Mouse (Mus musculus): ENCODE measurements around the gene Wwox. TPM values are rescaled to one million over a fixed set of nuclear protein-coding genes. Genes with fewer than 3 reads are reported as not detected.

Wwox gene
- polyA plus RNA-seq, 1 experiment: 12.4 TPM

GRCm38 (mm10) chr8:114789616-114790015, 350.2 kb downstream of the Wwox start:
- Histone ChIP-seq H3K27ac (ENCODE audit: insufficient read depth, low read depth, low read length) (no peak overlapping the region), H3K4me3 (ENCODE audit: insufficient read depth, low read length) (no peak overlapping the region), H3K4me1 (ENCODE audit: control insufficient read depth, insufficient read depth, low read length) (no peaks in the 10 kb centered on the region)
- TF ChIP-seq POLR2A (IDR thresholded peaks at IDR 0.05; ENCODE audit: borderline replicate concordance, low read depth, low read length): no peak

GRCm38 (mm10) chr8:114790754-114791153, 351.3 kb downstream of the Wwox start:
- Histone ChIP-seq H3K27ac (ENCODE audit: insufficient read depth, low read depth, low read length) (no peak overlapping the region), H3K4me3 (ENCODE audit: insufficient read depth, low read length) (no peak overlapping the region), H3K4me1 (ENCODE audit: control insufficient read depth, insufficient read depth, low read length) (no peaks in the 10 kb centered on the region)
- TF ChIP-seq POLR2A (IDR thresholded peaks at IDR 0.05; ENCODE audit: borderline replicate concordance, low read depth, low read length) (no peak), CTCF (IDR thresholded peaks at IDR 0.05; ENCODE audit: low read depth, low read length) (no peak)

DNA sequence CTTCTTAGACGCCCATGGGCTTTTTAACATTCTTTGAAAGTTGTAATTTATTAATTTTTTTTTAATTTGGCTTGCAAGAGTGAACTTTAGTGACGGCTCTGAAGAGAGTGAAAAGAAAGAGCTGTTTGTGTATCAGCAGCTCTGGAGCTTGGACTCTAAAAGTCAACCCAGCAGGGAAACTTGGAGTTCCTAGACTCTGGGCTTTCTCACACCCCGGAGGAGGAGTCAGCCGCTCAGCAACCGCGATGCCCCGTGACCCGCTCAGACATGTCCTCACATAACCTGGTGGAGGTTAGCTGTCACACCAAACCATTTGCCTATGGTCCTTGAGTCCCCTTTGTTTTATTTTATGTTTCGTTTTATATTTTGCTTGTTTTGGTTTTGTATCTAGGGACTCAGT, 354.2 kb downstream of the Wwox start:
- Histone ChIP-seq H3K4me3 (ENCODE audit: insufficient read depth, low read length) (no peak overlapping the region), H3K4me1 (ENCODE audit: control insufficient read depth, insufficient read depth, low read length) (no peaks in the 10 kb centered on the region), H3K27ac (ENCODE audit: insufficient read depth, low read depth, low read length) (no peak overlapping the region)
- TF ChIP-seq POLR2A (IDR thresholded peaks at IDR 0.05; ENCODE audit: borderline replicate concordance, low read depth, low read length) (no peak), CTCF (IDR thresholded peaks at IDR 0.05; ENCODE audit: low read depth, low read length) (no peak)

DNA sequence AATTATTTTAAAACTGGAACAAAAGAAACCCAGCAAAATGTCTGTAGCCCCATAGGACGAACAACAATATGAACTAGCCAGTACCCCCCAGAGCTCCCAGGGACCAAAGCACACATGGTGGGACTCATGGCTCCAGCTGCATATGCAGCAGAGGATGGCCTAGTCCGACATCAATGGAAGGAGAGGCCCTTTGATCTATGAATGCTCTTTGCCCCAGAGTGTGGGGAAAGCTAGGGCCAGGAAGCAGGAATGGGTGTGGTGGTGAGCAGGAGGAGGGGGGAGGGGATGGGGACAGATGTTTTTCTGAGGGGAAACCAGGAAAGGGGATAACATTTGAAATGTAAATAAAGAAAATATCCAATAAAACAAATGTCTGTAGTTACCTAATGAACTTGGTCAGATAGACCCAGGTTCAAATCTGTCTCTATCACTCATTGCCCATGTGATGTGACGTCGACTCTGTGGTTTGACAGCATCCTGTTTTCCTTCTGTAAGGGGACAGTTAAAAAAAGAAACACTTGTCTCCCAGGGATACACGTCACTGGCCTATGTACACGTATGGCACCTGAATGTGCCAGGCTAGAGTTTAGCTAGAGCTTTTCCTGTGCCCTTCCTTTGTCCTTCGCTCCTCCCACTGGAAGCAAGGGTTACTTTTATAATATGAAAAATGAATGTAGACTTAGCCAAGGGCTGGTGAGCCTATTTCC, 362.1 kb downstream of the Wwox start:
- TF ChIP-seq POLR2A (IDR thresholded peaks at IDR 0.05; ENCODE audit: borderline replicate concordance, low read depth, low read length) (no peak), CTCF (IDR thresholded peaks at IDR 0.05; ENCODE audit: low read depth, low read length) (no peak)
- Histone ChIP-seq H3K4me1 (ENCODE audit: control insufficient read depth, insufficient read depth, low read length) (no peaks in the 10 kb centered on the region), H3K4me3 (ENCODE audit: insufficient read depth, low read length) (no peak overlapping the region), H3K27ac (ENCODE audit: insufficient read depth, low read depth, low read length) (no peak overlapping the region)

DNA sequence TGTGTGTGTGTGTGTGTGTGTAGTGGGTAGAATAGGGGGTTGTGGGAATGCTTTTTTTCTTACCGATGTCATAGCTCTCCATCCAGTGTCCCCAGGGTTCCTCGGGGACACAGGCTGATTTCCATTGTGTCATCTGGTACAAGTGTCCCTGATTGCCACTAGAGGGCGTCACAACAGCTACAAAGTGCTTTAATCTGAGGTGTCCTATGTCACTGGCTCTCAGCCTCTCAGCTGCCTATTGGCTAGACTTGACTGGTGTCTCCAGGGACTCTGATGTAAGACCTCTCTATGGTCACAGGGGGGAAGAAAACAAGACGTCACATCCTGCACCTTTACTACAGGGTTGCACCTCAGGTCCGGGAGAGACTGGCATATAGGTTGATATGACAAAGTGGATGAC, 363.7 kb downstream of the Wwox start:
- Histone ChIP-seq H3K27ac (ENCODE audit: insufficient read depth, low read depth, low read length) (no peak overlapping the region), H3K4me1 (ENCODE audit: control insufficient read depth, insufficient read depth, low read length) (no peaks in the 10 kb centered on the region), H3K4me3 (ENCODE audit: insufficient read depth, low read length) (no peak overlapping the region)
- TF ChIP-seq POLR2A (IDR thresholded peaks at IDR 0.05; ENCODE audit: borderline replicate concordance, low read depth, low read length) (no peak), CTCF (IDR thresholded peaks at IDR 0.05; ENCODE audit: low read depth, low read length) (no peak)

DNA sequence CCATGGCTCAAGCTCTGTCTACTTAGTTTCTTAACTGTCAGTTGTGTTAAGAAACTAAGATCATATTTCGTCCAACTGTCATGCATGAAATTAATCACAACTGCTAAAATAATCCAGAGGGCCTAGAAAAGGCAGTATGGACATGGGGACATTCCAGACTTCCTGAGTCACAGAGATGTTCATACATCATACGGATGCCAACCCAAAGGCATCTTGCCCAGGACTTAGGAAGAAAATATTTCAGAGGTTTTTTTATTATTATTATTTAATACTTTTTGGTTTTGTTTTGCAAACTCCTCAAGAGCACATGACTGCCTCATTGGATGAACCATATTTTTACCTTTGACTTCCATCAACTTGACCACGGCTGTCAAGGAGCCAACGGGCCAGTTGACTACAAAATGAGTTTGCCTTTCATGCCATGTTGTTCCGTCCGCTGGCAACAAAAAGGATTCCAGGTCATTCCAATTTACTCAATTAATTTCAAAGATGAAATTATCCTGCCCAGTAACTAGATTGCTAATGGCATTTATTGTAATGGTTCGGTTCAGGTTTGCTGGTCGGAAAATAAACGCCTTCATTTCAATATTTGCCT, 367.5 kb downstream of the Wwox start:
- no peak overlapping the region for H3K27ac ChIP-seq (ENCODE audit: insufficient read depth, low read depth, low read length)
- TF ChIP-seq CTCF (IDR thresholded peaks at IDR 0.05; ENCODE audit: low read depth, low read length) (no peak), POLR2A (IDR thresholded peaks at IDR 0.05; ENCODE audit: borderline replicate concordance, low read depth, low read length) (no peak)
- H3K4me3 ChIP-seq (ENCODE audit: insufficient read depth, low read length): no peak overlapping the region
- no peaks in the 10 kb centered on the region for H3K4me1 ChIP-seq (ENCODE audit: control insufficient read depth, insufficient read depth, low read length)

DNA sequence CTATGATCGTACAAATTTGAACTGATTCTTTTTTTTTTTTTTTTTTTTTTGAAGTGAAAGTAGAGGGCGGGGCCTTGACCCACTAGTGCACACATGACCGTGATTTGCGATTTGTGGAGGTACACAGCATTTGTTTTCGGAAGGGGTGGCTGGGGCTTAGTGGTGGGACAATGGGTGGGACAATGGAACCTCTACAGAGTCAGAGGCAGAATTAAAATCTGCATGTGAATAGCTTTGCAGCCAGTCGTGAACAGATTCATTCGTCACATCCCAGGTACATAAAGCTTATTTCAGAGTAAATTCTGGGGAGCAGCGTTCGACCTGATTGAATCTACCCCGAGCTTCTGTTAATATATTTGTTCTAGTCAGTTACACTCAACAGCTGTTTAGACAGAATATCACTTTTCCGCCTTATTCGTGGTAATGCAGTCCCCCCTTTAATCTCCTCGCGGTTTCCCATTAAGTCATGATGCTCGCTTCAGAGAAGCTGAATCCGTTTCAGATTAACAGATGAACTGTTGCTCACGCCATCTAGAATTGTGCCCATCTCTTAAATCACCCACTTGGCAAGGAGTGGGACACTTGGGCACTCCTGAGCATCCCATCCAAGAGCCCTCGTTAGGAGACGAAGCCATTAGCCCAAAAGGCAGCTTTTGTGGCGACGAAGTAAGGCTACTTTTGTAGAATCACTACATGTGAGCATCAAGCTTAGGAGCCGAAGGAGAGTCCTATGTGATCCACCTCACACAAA, 368.4 kb downstream of the Wwox start:
- TF ChIP-seq POLR2A (IDR thresholded peaks at IDR 0.05; ENCODE audit: borderline replicate concordance, low read depth, low read length) (no peak), CTCF (IDR thresholded peaks at IDR 0.05; ENCODE audit: low read depth, low read length) (no peak)
- no peaks in the 10 kb centered on the region for H3K4me1 ChIP-seq (ENCODE audit: control insufficient read depth, insufficient read depth, low read length)
- H3K4me3 ChIP-seq (ENCODE audit: insufficient read depth, low read length): no peak overlapping the region
- H3K27ac ChIP-seq (ENCODE audit: insufficient read depth, low read depth, low read length): no peak overlapping the region

DNA sequence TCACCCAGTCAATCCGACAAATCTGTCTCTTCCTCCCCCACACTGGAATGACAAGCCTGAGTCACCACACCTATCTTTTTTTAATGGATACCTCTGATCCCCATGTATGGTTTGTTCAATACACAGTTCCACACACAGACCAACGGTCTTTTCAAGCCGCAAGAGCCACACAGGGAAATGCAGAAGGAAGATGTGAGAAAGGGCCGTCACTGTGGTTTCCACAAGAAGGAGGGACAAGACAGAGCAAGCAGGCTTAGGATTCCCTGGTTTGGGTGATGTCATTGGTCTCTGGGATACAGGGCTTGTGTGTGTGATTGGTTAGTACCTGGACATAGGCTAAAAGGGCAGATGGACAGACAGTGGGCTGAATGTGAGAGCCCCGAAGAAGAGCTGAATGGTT, 371.0 kb downstream of the Wwox start:
- Histone ChIP-seq H3K27ac (ENCODE audit: insufficient read depth, low read depth, low read length) (no peak overlapping the region), H3K4me1 (ENCODE audit: control insufficient read depth, insufficient read depth, low read length) (0 out of 2 replicates have a peak, but pooled peaks cover 3% of the 10 kb centered on the region), H3K4me3 (ENCODE audit: insufficient read depth, low read length) (no peak overlapping the region)
- TF ChIP-seq POLR2A (IDR thresholded peaks at IDR 0.05; ENCODE audit: borderline replicate concordance, low read depth, low read length) (no peak), CTCF (IDR thresholded peaks at IDR 0.05; ENCODE audit: low read depth, low read length) (no peak)

DNA sequence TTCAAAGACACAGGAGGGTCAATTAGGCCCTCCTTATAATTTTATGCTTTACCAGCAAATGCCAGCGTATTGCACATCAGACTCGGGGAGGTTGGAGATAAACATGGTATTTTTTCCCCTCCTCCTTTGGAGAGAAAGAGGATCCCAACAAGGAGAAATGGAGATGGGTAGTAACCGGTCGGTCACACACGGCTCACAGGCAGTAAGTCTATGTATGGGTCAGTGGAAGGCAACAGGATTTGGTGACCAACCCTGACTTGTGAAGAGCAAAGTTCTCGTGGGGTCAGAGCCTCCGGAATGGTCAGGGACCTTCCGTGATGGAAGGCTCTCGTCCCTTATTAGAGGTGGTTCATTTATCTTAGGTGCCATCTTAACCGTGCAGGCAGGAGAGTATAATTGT, 374.4 kb downstream of the Wwox start:
- Histone ChIP-seq H3K4me3 (ENCODE audit: insufficient read depth, low read length) (no peak overlapping the region), H3K4me1 (ENCODE audit: control insufficient read depth, insufficient read depth, low read length) (0 out of 2 replicates have a peak, but pooled peaks cover 3% of the 10 kb centered on the region), H3K27ac (ENCODE audit: insufficient read depth, low read depth, low read length) (no peak overlapping the region)
- TF ChIP-seq POLR2A (IDR thresholded peaks at IDR 0.05; ENCODE audit: borderline replicate concordance, low read depth, low read length): no peak
- TF ChIP-seq CTCF (IDR thresholded peaks at IDR 0.05; ENCODE audit: low read depth, low read length): no peak
